Mouse (Mus musculus) ovary, postnatal 36 days (tissue): ENCODE data around the gene Dnajb3.
"Not testable (repeated sequence)": the region's sequence is repeated elsewhere in the genome, so short reads cannot be mapped to it uniquely, and the experiment has no call there.

Experiments
- DNase-seq: peaks from one replicate; pipeline ENCODE4 v3.0.0; 2022; ENCODE audit warnings: low spot score, mixed read lengths

The Dnajb3 gene

DNA sequence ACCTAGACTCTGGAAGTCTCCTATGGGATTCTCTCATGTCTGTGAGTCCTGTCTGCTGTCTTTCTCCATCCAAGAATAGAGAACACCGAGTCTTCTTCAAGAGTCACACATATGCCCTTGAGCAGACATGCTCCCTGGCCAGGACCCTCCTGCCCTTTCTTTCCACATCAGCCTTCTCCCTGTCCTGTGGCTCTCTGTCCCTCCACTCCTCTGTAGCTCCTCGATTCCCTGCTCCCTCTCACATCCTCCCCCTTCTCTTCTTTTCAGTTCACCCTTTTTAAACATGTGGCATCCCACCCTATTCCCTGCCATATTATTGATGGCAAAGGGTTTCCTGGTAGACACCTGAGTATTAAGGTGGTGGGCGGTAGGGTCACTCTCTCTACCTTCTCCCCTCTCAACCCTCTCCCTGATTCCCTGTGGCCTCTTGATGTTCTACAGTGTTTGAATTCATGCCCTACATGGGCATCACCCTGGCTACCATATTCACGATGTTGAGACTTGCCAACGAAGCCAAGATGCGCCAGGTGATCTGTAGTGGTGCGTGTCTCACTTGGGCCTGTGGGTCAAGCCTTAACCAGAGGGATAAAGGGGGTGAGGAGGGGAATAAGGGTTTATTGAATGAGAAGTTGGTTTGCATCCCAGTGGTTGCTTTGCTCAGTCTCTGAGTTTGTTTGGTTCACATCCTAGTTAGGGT lies 26.4 kb upstream of the Dnajb3 start:
- peak; percentile 10 for DNase-seq

DNA sequence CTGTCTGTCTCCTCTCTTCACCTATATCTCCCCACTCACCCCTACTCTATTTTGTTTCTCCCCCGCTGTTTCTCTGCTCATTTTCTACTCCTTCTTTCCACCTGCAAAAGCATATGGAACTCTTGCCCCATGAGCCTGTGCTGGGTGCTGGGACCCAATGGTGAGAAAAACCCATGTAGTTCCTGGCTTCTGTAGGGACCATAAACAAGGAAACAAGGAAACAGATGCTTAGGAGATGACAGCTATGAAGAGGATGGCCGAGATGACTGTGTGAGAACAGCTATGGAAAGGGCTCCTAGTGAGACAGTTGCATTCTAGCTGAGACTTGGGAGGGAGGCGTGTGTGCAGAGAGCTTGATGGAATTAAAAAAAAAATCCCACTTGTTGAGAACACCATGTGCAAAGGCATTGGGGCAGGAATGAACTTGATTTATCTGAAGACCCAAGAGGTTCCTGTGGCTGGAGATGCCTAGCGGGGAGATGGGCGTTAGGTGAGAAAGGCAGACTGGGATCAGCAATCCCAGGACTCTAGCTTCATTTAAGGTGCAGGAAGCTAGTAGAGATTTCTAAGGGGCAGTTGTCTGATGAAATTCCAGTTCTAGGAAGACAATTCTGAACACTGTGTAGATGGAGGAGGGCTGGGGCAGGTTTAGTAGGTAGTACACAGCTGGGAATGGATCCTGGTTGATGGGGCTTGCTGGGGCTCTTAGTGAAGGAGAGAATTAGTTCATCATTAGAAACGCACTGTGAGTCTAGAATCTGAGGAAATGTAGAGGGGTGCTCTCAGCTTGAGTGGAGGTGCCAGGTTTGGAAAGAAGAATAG lies 25.6 kb upstream of the Dnajb3 start:
- peak; percentile 5 for DNase-seq

DNA sequence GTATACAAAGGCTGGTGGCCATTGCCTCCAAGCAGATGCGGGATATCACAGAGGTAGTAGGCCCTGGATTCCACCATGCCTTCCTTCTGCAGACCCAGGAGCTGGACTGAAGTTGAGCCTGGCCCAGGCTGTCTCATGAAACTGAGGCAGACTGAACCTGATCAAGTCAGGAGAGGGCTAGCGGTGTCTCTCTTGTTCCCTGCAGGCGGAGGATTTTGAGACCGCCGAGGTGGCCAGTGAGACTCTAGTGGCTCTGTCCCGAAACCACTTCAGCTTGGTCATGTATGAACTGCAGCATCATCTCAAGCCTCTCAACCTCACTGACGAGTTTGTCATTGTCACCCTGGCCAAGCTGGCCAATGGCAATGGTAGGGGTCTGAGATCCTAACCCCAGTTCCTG lies 24.8 kb upstream of the Dnajb3 start:
- DNase-seq: peak; percentile 8

DNA sequence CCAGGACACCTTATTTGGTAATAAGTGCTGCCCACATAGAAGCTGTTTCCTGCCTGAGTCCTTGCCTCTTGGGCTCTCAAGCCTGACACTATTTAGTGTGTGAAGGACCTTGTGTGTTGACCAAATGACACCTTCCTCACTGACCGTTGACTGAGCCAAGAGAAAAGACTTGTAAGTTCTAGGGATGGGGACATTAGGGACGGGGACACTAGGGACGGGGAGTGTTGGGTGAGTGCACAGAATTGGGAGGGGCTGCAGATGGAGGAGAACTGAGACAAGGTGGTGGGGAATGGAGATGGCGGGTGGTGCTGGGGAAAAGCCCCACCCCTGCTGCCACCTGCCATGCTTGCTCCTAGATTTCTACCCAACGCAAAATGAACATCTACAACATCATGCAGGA lies 24.4 kb upstream of the Dnajb3 start:
- DNase-seq: peak; percentile 6

DNA sequence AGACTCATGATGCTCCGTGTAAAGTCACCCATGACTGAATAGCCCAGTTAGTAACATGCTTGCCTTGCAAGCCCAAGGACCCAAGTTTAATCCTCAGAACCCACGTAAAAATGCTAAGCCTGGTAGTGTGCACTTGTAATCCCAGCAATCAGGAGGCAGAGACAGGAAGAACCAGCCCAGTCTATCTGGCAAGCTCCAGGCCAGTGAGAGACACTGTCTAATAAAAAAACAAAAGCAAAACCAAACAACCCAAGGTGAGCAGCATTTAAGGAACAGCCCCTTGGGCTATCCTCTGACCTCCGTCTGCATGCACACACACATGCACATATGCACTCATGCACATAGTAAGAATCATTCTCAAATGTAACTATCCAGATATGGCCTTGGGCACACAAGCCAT lies 24.0 kb upstream of the Dnajb3 start:
- DNase-seq: no peak

DNA sequence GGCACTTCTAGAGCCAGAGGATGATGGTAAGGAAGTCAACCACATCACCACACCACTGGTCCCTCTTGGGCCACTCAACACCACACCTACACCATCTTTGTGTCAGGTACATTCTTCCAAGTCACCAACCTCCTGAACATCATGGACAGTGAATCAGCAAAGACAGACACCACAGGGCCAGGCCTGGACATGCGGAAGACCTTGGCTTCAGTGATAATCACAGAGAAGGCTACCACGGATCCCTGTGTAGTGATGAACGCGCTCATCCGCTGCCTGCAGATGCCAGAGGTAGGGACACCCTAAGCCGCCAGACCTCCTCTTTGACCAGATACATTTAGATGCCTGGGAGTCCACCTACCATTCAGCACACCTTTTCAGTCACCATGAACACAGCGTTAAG lies 22.5 kb upstream of the Dnajb3 start:
- DNase-seq: peak; percentile 21

DNA sequence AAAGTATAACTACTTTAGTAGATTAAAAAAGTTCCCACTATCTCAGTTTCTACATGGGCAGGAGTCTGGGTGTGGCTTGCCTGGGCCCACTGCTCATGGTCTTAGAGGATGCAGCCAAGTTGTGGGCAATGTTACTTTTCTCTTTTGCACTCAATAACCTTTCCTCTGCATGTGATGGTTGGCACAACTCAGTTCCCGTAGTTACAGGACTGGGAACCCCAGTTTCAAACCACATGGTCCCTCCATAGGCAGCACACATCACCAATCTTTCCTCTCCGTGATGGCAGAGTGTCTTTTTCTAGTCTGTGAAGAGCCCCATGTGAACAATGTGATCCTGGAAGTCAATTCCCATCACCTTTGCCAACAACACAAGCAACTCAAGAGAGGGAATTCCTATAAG lies 21.9 kb upstream of the Dnajb3 start:
- no peak for DNase-seq

DNA sequence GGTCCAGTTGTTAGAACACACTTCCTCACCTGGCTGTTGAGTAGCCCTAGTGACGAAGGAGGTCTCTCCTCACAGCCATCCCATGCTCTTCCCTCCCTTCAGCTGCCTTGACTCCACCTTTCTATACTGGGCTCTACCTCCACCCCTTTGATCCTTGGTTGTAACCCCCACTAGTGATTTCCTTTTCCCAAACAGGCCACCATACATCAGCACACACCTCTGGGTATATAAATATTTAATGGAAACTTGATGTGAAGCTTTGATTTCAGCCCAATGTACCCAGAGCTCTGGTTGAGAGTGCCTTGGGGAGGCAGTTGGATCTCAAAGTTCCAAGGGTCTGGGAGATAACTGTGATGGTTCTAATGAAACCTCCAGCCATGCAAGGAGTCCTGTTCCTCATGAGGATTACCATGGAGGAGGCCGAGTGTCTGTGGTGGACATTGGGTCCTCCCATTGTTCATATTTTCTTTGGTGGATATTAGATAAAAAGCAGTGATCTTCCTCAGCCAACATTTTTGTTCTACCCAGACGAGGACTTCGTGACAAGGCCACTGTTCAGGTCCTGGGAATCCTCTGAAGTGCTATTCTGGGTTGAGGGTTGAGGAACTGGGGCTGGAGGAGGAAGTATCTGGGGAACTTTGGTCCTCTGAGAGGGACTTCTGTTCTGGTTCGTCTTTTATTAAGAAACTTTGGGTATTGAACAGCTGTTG lies 21.2 kb upstream of the Dnajb3 start, which contains the start of gene Mroh2a:
TSS of gene Mroh2a (plus strand) at position 317 of the 710 bp plus-strand sequence.
- no peak for DNase-seq

DNA sequence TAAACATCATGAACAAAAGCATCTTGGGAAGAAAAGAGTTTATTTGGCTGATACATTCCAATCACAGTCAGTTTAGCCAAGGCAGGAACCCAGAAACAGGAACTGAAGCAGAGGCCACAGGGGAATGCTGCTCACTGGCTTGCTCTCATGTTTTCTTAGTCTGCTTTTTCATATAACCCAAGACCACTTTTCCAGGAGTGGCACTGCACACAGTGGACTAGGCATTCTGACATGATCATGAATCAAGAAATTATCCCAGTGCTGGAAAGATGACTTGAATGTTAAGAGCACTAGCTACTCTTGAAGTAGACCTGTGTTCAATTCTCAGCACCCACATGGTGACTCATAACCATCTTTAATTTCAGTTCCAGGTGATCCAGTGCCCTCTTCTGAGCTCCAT lies 20.2 kb upstream of the Dnajb3 start:
- no peak for DNase-seq

DNA sequence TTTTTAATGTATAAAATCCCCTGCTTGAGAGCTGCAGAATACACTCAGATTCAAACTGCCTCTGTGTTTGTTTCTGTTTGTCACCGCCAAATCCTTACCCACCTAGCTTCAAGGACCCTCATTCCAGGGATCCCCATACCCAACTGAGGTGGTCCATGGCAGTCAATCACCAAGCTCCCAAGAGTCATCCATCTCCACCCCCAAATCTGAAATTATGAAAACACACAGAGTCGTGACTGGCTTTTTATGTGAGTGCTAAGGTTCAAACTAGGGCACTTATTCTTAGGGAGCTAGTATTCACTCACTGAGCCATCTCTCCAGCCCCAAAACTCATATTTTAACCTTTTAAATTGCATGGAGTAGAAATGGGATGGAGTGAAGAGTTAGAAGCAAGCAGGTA lies 19.7 kb upstream of the Dnajb3 start:
- DNase-seq: not testable (repeated sequence)

DNA sequence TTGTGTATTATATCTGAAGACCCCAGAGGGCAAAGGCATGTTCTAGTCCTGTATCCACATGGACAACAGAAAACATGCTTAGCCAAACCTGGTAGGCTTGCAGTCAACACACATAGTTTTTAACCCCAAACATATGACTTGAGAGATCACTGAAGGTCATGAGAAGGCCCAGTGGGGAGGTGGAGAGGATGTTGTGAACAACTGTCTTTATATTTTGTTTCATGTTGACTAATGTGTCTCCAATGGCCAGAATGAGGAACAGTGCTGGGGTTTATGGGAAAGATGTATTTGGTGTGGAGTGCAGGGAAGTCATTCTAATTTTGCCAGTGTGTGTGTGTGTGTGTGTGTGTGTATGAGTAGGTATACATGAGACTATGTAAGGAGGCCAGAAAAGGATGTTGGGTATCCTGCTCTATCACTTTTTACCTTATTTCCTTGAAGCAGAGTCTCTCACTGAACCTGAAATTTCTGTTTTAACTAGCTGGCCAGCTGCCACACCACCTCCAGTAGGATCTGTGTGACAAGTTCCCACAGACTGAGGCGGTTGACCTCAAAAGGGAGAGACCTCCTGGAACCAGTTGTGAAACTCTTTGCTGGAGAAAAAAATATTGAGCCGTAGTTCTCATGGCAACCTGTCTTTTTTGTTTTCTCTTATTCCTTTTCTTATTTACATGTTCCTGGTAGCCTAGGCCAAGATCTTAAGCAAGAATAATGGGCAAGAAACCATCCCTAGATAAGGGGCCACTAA lies 18.6 kb upstream of the Dnajb3 start:
- peak; percentile 56 for DNase-seq

DNA sequence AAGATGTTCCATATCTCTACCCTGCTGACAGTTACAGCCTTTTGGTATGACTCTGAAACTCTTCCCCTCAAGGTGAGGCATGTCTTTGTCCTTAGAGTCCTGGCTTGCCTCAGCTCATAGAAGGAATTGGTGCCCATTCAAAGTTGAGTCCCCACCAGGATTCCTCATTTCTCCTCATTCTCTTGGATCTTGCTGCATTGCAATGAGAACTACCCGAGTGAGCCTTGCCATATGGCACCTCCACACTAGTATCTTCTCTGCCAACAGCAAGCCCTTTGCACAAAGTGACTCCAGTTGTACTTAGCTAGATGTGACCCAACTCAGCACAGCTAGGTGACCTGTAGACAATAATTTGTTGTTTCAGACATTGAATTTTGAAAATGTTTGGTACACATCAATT lies 18.0 kb upstream of the Dnajb3 start:
- DNase-seq: no peak

DNA sequence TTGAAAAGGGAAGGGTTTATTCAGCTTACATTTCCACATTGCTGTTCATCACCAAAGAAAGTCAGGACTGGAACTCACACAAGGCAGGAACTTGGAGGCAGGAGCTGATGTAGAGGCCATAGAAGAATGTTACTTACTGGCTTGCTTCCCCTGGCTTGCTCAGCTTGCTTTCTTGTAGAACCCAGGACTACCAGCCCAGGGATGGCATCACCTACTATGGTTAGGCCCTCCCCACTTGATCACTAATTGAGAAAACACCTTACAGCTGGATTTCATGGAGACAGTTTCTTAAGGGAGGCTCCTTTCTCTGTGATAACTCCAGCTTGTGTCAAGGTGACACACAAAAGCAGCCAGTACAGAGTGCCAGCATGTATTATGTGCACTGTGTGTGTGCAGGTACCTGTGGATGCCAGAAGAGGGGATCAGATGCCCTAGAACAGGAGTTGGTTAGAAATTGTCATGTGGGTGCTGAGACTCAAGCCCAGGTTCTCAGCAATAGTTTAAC lies 17.5 kb upstream of the Dnajb3 start:
- DNase-seq: not testable (repeated sequence)

DNA sequence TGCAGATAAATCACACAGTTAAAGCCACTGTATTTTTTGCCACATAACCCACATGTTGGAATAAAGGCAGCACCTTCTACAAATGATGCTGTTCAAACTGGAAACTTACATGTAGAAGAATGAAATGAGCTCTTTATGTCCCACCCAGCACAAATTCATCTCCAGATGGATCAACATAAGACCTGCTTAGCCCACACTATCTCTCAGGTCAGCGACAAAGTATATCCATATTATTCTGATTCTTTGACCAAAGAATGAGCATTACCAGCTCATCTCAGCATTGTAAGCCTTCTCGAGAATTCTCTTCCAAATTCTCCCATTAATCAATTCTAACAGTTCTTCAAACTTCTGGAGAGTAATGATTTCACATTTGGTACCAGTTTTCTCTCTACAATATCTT lies 16.6 kb upstream of the Dnajb3 start:
- no peak for DNase-seq

DNA sequence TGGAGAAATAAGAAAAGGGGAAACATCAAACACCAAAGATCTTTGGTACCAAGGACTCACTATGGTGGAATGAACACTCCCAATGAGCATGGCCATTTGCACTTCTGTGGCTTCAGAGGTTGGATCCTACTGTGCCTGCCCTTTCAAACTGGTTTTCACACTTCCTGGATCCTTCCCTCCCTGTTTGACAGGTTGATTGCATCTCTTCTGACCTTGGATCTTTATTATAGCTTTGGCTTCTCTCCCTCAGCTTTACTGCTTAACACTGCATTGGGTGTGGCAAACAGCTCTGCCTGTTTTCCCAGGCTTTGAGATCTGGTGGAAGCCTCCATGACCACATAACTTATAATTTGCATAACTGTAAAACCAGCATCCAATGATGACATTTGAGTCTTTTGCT lies 14.8 kb upstream of the Dnajb3 start:
- DNase-seq: no peak

DNA sequence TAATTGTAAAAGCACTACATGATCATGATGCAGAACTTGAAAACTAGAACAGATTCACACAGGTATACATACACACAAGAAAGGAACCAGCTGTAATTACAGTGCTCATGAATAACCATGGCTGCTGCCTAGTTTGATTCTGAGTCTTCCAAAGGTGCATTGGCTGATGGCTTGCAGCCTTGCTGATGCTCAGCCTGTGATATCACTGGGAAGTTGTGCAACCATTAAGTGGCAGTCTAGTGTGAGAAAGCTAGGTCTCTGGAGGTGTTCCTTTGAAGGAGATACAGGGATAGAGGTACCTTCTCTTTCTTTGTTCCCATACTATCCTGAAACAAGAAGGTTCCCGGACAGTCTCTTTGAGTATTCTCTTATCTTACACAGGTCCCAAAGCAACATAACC lies 13.5 kb upstream of the Dnajb3 start:
- DNase-seq: no peak

DNA sequence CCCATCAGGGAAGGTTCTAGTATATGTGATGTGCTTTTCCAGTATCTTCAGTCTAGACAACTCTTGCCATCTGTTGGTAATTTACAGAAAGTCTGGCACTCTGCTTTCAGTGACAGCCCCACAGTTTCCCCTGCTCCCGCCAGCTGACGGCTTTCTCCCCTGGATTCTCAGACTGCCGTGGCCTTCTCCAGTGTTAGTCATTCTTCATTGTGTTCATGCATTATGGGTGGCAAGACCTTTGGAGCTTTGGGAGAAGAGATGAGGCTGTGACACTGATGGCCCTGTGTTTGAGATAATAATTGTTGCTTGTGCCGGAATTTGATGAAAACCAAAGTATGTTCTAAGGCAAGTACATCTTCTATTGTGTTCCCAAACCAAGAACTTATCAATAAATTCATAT lies 13.0 kb upstream of the Dnajb3 start:
- DNase-seq: no peak

DNA sequence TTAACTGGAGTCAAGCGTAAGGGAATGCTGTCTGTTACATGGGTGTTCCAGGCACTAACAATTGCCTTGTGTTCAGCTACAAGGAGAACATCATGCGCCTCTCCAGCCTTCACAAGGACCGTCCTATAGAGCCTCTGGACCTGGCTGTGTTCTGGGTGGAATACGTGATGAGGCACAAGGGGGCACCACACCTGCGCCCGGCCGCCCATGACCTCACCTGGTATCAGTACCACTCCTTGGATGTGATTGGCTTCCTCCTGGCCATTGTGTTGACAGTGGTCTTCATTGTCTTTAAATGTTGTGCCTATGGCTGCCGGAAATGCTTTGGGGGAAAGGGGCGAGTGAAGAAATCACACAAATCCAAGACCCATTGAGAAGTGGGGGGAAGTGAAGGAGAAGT lies 12.5 kb upstream of the Dnajb3 start:
- no peak for DNase-seq

DNA sequence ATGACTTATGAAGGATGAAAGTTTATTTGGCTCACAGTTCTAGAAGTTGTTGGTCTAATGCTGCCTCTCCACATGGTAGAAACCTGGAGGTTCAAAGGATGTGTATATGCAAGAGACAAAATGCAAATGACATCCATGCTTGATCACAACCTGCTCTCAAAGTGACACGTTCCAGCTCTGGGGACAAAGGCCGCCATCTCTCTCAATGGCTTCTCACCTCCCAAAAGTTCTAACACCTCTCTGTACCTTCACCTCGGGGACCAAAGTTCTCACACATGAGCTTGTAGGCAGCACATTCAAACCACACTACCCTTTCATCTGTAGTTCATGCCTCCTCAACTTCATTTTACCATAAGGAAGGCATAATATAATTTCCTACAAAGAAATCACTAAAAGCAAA lies 12.0 kb upstream of the Dnajb3 start:
- no peak for DNase-seq

DNA sequence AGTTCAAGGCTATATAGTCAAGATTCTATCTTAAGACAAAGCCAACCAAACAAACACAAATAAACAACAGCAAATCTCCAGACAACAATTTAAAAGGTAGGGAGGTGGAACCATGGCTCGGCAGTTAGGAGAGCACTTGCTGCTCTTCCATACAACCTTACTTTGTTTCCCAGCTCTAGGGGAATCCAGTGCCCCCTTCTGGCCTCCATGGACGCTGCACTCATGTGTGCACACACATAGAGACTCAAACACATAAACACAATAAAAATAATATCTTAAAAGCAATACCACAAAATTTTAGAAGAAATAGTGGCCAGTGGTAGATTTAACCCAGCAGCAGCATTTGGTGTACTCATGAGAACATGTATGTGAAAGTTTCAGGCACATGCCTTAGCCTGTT lies 11.6 kb upstream of the Dnajb3 start:
- DNase-seq: no peak

DNA sequence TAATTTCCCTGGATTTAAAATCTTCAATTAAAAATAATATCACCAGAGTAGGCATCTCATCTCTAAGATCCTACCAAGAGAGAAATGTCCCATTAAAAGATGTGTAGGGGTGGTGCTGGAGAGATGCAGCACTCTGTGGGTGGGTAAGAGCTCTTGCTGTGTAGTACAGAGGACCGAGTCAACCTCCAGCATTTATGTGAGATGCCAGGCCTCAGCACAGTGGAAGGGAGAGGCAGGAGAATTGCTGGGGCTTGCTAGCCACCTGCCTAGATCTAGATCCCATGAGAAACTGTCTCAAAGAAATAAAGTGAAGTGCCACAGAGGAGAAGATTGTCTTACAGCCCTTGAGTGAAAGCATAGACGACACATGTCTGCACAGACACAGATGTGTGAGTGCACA lies 11.0 kb upstream of the Dnajb3 start:
- DNase-seq: no peak
